Mouse (Mus musculus): ENCODE measurements at regions not wholly inside any gene's neighbourhood (a gene's known extent, or its start where the extent isn't known, plus 50 kb on each side); places are given as distances from the start of the nearest gene placed in this dataset.

DNA sequence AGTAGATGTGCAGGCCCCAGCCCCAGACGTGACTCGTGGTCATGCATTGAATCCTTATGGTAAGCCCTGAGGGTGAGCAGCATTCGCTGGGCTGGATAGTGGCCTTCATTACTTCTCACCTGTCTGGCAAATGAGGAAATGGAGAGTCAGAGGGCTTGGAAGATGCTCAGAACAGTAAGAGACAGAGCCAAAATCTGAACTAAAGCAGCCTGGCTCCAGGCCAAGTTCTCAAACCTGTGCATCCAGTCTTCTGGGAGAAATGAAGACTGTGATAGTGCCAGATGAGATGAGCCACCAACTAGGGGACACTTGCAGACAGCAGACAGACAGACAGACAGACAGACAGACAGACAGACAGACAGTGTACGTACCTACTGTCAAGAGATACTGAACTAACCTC lies 137.1 kb downstream of the Wscd1 start:
- no peak for TF ChIP-seq CTCF (IDR thresholded peaks at IDR 0.05; ENCODE audit: borderline replicate concordance, control insufficient read depth, extremely low read depth, insufficient read depth, low read length, poor library complexity)
- TF ChIP-seq POLR2A (IDR thresholded peaks at IDR 0.05; ENCODE audit: control insufficient read depth, extremely low read depth, insufficient read depth, low read length, poor library complexity): no peak

All from thymus, adult 2 months (tissue).